Mouse (Mus musculus) embryonic facial prominence, embryonic 14.5 days (tissue): Measurements from ENCODE around the gene Trp53tg5. TPM values are rescaled to one million over a fixed set of nuclear protein-coding genes. Genes with fewer than 3 reads are reported as not detected.
A peak's percentile ranks its signal among the peaks of the same experiment; 100 is the strongest.

Experiments
- ATAC-seq: fragments of 200-750 bp; cut with Nextera tagmentation; 2 replicates; pipeline ENCODE4 v1.8.0; 2017; ENCODE audit warnings: low read depth, moderate number of reproducible peaks, moderate TSS enrichment
- DNase-seq: peaks from one replicate; pipeline ENCODE4 v3.0.0-alpha.2; 2015; ENCODE audit warnings: low spot score
- H3K27ac ChIP-seq: fragments of 300-500 bp; sonication (generic); replicated peaks from 2 replicates; pipeline ENCODE4 v1.5.1; 2014; ENCODE audit warnings: low read depth, mild to moderate bottlenecking, low read length, moderate library complexity
- H3K27me3 ChIP-seq: fragments of 300-500 bp; sonication (generic); replicated peaks from 2 replicates; pipeline ENCODE4 v1.6.1; 2014; ENCODE audit warnings: low read length; ENCODE audit not compliant: control insufficient read depth, insufficient read depth
- H3K36me3 ChIP-seq: fragments of 300-500 bp; sonication (generic); 2 replicates; pipeline ENCODE4 v1.6.1; 2014; ENCODE audit warnings: low read length, mixed read lengths; ENCODE audit not compliant: control insufficient read depth, insufficient read depth
- H3K4me1 ChIP-seq: fragments of 300-500 bp; sonication (generic); 2 replicates; pipeline ENCODE4 v1.6.1; 2014; ENCODE audit warnings: antibody characterized with exemption, low read length; ENCODE audit not compliant: control insufficient read depth, insufficient read depth
- H3K4me2 ChIP-seq: fragments of 300-500 bp; sonication (generic); 2 replicates; pipeline ENCODE4 v1.6.1; 2014; ENCODE audit warnings: low read depth, mild to moderate bottlenecking, low read length, moderate library complexity, mixed read lengths
- H3K4me3 ChIP-seq: fragments of 300-500 bp; sonication (generic); 2 replicates; pipeline ENCODE4 v1.5.1; 2014; ENCODE audit warnings: low read depth, mild to moderate bottlenecking, low read length
- H3K9ac ChIP-seq: fragments of 300-500 bp; sonication (generic); 2 replicates; pipeline ENCODE4 v1.6.1; 2014; ENCODE audit warnings: low read depth, mild to moderate bottlenecking, low read length, moderate library complexity, mixed read lengths
- H3K9me3 ChIP-seq: fragments of 300-500 bp; sonication (generic); 2 replicates; pipeline ENCODE4 v1.6.1; 2016; ENCODE audit warnings: low read length; ENCODE audit not compliant: control insufficient read depth
- WGBS: fragments of 180-500 bp; shearing (Covaris S2); extraction: QIAGEN DNeasy Blood & Tissue Kit; methylation state at CpG from one replicate; pipeline ENCODE4 v1.1.7; 2014; 5-methylcytosine and 5-hydroxymethylcytosine counted together
- polyA plus RNA-seq: library from polyadenylated mRNA; unstranded; fragments of >200 nt; fragmentation: Nextera tagmentation; extraction: Ambion mirVana; gene quantifications from 2 replicates; pipeline ENCODE4 v1.2.1, GENCODE M21; 2014

Trp53tg5 gene
- polyA plus RNA-seq, 1 experiment from 2014 or later = not detected

- peaks cover 40% of the 10 kb centered on the region for H3K4me1 ChIP-seq
- H3K9ac ChIP-seq = peak overlapping the region; percentile 85
- 3% methylated on average over 29 of the region's 29 CpGs for WGBS
- peak; percentile 50 for ATAC-seq
- H3K9me3 ChIP-seq = no peaks in the 10 kb centered on the region
- H3K4me2 ChIP-seq = peak overlapping the region; percentile 91
- peak; percentile 39 for DNase-seq
- H3K4me3 ChIP-seq = peak overlapping the region; percentile 76
- H3K27me3 ChIP-seq = no peaks in the 10 kb centered on the region
- H3K27ac ChIP-seq = peak overlapping the region; percentile 81
- no peaks in the 10 kb centered on the region for H3K36me3 ChIP-seq
Measured at GRCm38 (mm10) chr2:164442315-164443050, 31.0 kb downstream of the Trp53tg5 start.

- H3K27me3 ChIP-seq = no peaks in the 10 kb centered on the region
- H3K9ac ChIP-seq = peak overlapping the region; percentile 85
- DNase-seq = no peak
- WGBS = 27% methylated on average over 7 of the region's 7 CpGs
- ATAC-seq = no peak
- peak overlapping the region; percentile 91 for H3K4me2 ChIP-seq
- H3K27ac ChIP-seq = no peak overlapping the region
- H3K36me3 ChIP-seq = no peaks in the 10 kb centered on the region
- peak overlapping the region; percentile 76 for H3K4me3 ChIP-seq
- H3K4me1 ChIP-seq = peaks cover 46% of the 10 kb centered on the region
- H3K9me3 ChIP-seq = no peaks in the 10 kb centered on the region
Measured at GRCm38 (mm10) chr2:164441731-164442130, 31.8 kb downstream of the Trp53tg5 start.

GRCm38 (mm10) chr2:164441155-164441554, 32.4 kb downstream of the Trp53tg5 start:
- no peak overlapping the region for H3K27ac ChIP-seq
- no peaks in the 10 kb centered on the region for H3K9me3 ChIP-seq
- no peaks in the 10 kb centered on the region for H3K36me3 ChIP-seq
- peak overlapping the region; percentile 91 for H3K4me2 ChIP-seq
- no peak for ATAC-seq
- DNase-seq = no peak
- H3K4me3 ChIP-seq = peak overlapping the region; percentile 76
- peaks cover 52% of the 10 kb centered on the region for H3K4me1 ChIP-seq
- 32% methylated on average over 8 of the region's 8 CpGs for whole genome bisulfite sequencing
- peak overlapping the region; percentile 85; the same call in 1 of the 2 replicates for H3K9ac ChIP-seq
- H3K27me3 ChIP-seq = no peaks in the 10 kb centered on the region

GRCm38 (mm10) chr2:164440314-164440713, 33.2 kb downstream of the Trp53tg5 start:
- Histone ChIP-seq H3K9ac (no peak overlapping the region), H3K36me3 (no peaks in the 10 kb centered on the region), H3K4me1 (peaks cover 60% of the 10 kb centered on the region), H3K27me3 (no peaks in the 10 kb centered on the region), H3K27ac (no peak overlapping the region), H3K9me3 (no peaks in the 10 kb centered on the region), H3K4me3 (peak overlapping the region; percentile 76; the same call in 1 of the 2 replicates), H3K4me2 (peak overlapping the region; percentile 91)
- DNase-seq (peak; percentile 60), ATAC-seq (no peak)
- 51% methylated on average over 5 of the region's 5 CpGs for WGBS

- no peak overlapping the region for H3K4me3 ChIP-seq
- no peak overlapping the region for H3K4me2 ChIP-seq
- no peak for ATAC-seq
- no peak overlapping the region for H3K27ac ChIP-seq
- H3K27me3 ChIP-seq = no peaks in the 10 kb centered on the region
- DNase-seq = no peak
- peaks cover 66% of the 10 kb centered on the region for H3K4me1 ChIP-seq
- no peaks in the 10 kb centered on the region for H3K9me3 ChIP-seq
- no peak overlapping the region for H3K9ac ChIP-seq
- H3K36me3 ChIP-seq = no peaks in the 10 kb centered on the region
- WGBS = 64% methylated on average over 3 of the region's 3 CpGs
Measured at GRCm38 (mm10) chr2:164439001-164439421, 34.5 kb downstream of the Trp53tg5 start.

GRCm38 (mm10) chr2:164438257-164438656, 35.3 kb downstream of the Trp53tg5 start:
- H3K27ac ChIP-seq = no peak overlapping the region

GRCm38 (mm10) chr2:164437710-164438109, 35.8 kb downstream of the Trp53tg5 start:
- 57% methylated on average over 6 of the region's 6 CpGs for WGBS
- H3K9ac ChIP-seq = no peak overlapping the region
- no peaks in the 10 kb centered on the region for H3K36me3 ChIP-seq
- H3K27me3 ChIP-seq = no peaks in the 10 kb centered on the region
- 0 out of 2 replicates have a peak overlapping the region, but pooled peaks have one; percentile 81 for H3K27ac ChIP-seq
- no peak overlapping the region for H3K4me2 ChIP-seq
- no peak overlapping the region for H3K4me3 ChIP-seq
- no peak for ATAC-seq
- H3K9me3 ChIP-seq = no peaks in the 10 kb centered on the region
- DNase-seq = no peak
- H3K4me1 ChIP-seq = peaks cover 74% of the 10 kb centered on the region

More at GRCm38 (mm10) chr2:164438257-164438656, 35.3 kb downstream of the Trp53tg5 start:
- no peak for DNase-seq
- H3K4me3 ChIP-seq = no peak overlapping the region
- 58% methylated on average over 8 of the region's 8 CpGs for whole genome bisulfite sequencing
- peaks cover 70% of the 10 kb centered on the region for H3K4me1 ChIP-seq
- no peaks in the 10 kb centered on the region for H3K36me3 ChIP-seq
- no peaks in the 10 kb centered on the region for H3K9me3 ChIP-seq
- no peak for ATAC-seq
- no peaks in the 10 kb centered on the region for H3K27me3 ChIP-seq
- no peak overlapping the region for H3K9ac ChIP-seq
- no peak overlapping the region for H3K4me2 ChIP-seq

GRCm38 (mm10) chr2:164436961-164437360, 36.6 kb downstream of the Trp53tg5 start:
- H3K27me3 ChIP-seq = no peaks in the 10 kb centered on the region
- peak overlapping the region; percentile 8; the same call in 1 of the 2 replicates for H3K9ac ChIP-seq
- no peak overlapping the region for H3K4me3 ChIP-seq
- peak; percentile 36 for DNase-seq
- peak overlapping the region; percentile 81 for H3K27ac ChIP-seq
- H3K4me1 ChIP-seq = peaks cover 82% of the 10 kb centered on the region
- H3K36me3 ChIP-seq = no peaks in the 10 kb centered on the region
- WGBS = 54% methylated on average over 3 of the region's 3 CpGs
- H3K4me2 ChIP-seq = peak overlapping the region; percentile 15; the same call in 1 of the 2 replicates
- H3K9me3 ChIP-seq = no peaks in the 10 kb centered on the region
- ATAC-seq = 0 out of 2 replicates have a peak, but pooled peaks have one; percentile 9
